Mouse (Mus musculus) megakaryocyte progenitor cell, adult 5-6 weeks (primary cell): ENCODE measurements around the gene Gm20518. TPM values are rescaled to one million over a fixed set of nuclear protein-coding genes. Genes with fewer than 3 reads are reported as not detected.

Experiments
- total RNA-seq, 2 experiments: library from RNA; stranded (forward) in 1 of 2; stranded (reverse) in 1 of 2; fragments of 157-497, 149-512 nt in 1 of 2; fragments of 200-1000 nt in 1 of 2; gene quantifications; 2 replicates each; pipeline versions ENCODE4 v1.2.3 to v1.2.4; 2015 to 2017

Gene Gm20518
- total RNA-seq, 2 experiments from 2014 or later: 0.20 TPM; not detected in 1

Other genes starting within 250 kb of the Gm20518 start
- 1.0 and 1.5 TPM in 2 replicates for gene Ccdc74a, start 245.2 kb downstream of the Gm20518 start, total RNA-seq (2015)
- 0.51 TPM in 1 of 2 replicates, not detected in the other for gene Ccdc74a, start 245.2 kb downstream of the Gm20518 start, total RNA-seq (2017)
- 42.7 and 43.0 TPM in 2 replicates for gene Med15, start 158.8 kb downstream of the Gm20518 start, total RNA-seq (2015)
- gene Med15, start 158.8 kb downstream of the Gm20518 start, total RNA-seq (2017): 15.5 and 26.5 TPM in 2 replicates
- 7.5 and 10.6 TPM in 2 replicates for gene Klhl22, start 132.1 kb downstream of the Gm20518 start, total RNA-seq (2015)
- 12.8 and 34.6 TPM in 2 replicates for gene Klhl22, start 132.1 kb downstream of the Gm20518 start, total RNA-seq (2017)
- gene Scarf2, start 94.4 kb downstream of the Gm20518 start, total RNA-seq (2015): 0.10 TPM in 1 of 2 replicates, not detected in the other
- gene Scarf2, start 94.4 kb downstream of the Gm20518 start, total RNA-seq (2017): 0.07 TPM in 1 of 2 replicates, not detected in the other
- not detected in 2 replicates for gene B830017H08Rik, start 58.5 kb downstream of the Gm20518 start, total RNA-seq (2015)
- gene B830017H08Rik, start 58.5 kb downstream of the Gm20518 start, total RNA-seq (2017): not detected in 2 replicates
- gene Car15, start 53.3 kb downstream of the Gm20518 start, total RNA-seq (2015): 1.3 and 1.9 TPM in 2 replicates
- gene Car15, start 53.3 kb downstream of the Gm20518 start, total RNA-seq (2017): 1.2 and 2.5 TPM in 2 replicates
- gene Tssk1, start 2.6 kb upstream of the Gm20518 start, total RNA-seq (2015): not detected in 2 replicates
- gene Tssk1, start 2.6 kb upstream of the Gm20518 start, total RNA-seq (2017): not detected in 2 replicates
- gene Dgcr2, start 6.9 kb upstream of the Gm20518 start, total RNA-seq (2015): 21.6 and 23.8 TPM in 2 replicates
- 40.4 and 50.0 TPM in 2 replicates for gene Dgcr2, start 6.9 kb upstream of the Gm20518 start, total RNA-seq (2017)
- not detected in 2 replicates for gene Tssk2, start 7.0 kb upstream of the Gm20518 start, total RNA-seq (2015)
- gene Tssk2, start 7.0 kb upstream of the Gm20518 start, total RNA-seq (2017): not detected in 2 replicates
- 8.4 and 12.0 TPM in 2 replicates for gene Ess2, start 19.7 kb upstream of the Gm20518 start, total RNA-seq (2015)
- 22.5 and 23.8 TPM in 2 replicates for gene Ess2, start 19.7 kb upstream of the Gm20518 start, total RNA-seq (2017)
- not detected in 2 replicates for gene Gsc2, start 23.4 kb upstream of the Gm20518 start, total RNA-seq (2015)
- gene Gsc2, start 23.4 kb upstream of the Gm20518 start, total RNA-seq (2017): not detected in 2 replicates
- gene Slc25a1, start 36.5 kb upstream of the Gm20518 start, total RNA-seq (2015): 23.0 and 27.2 TPM in 2 replicates
- gene Slc25a1, start 36.5 kb upstream of the Gm20518 start, total RNA-seq (2017): 35.4 and 50.6 TPM in 2 replicates
- gene Vpreb2, start 88.8 kb upstream of the Gm20518 start, total RNA-seq (2015): not detected in 2 replicates
- gene Vpreb2, start 88.8 kb upstream of the Gm20518 start, total RNA-seq (2017): not detected in 2 replicates
- gene Dgcr6, start 161.2 kb upstream of the Gm20518 start, total RNA-seq (2015): 30.8 and 33.9 TPM in 2 replicates
- gene Dgcr6, start 161.2 kb upstream of the Gm20518 start, total RNA-seq (2017): 18.2 and 23.7 TPM in 2 replicates
- 10.9 and 16.8 TPM in 2 replicates for gene Prodh, start 198.5 kb upstream of the Gm20518 start, total RNA-seq (2015)
- gene Prodh, start 198.5 kb upstream of the Gm20518 start, total RNA-seq (2017): 60.3 and 64.2 TPM in 2 replicates
- gene Rtn4r, start 236.0 kb upstream of the Gm20518 start, total RNA-seq (2015): 6.0 and 8.3 TPM in 2 replicates
- gene Rtn4r, start 236.0 kb upstream of the Gm20518 start, total RNA-seq (2017): 2.2 and 2.3 TPM in 2 replicates